Mouse (Mus musculus) gastrocnemius, adult 18-20 months (tissue): ENCODE data around the gene Kpnb1. TPM values are rescaled to one million over a fixed set of nuclear protein-coding genes. Genes with fewer than 3 reads are reported as not detected.

ENCODE experiments used
- DNase-seq: peaks from one replicate; pipeline ENCODE4 v3.0.0; 2021; ENCODE audit warnings: low spot score
- total RNA-seq, 2 experiments: library from RNA; stranded (reverse); gene quantifications; 2 replicates each; pipeline ENCODE4 v1.2.3; 2021

The Kpnb1 gene
- total RNA-seq, 2 experiments from 2014 or later = 47.7 to 52.4 TPM

- DNase-seq = no peak
These were observed 44.3 kb downstream of the Kpnb1 start for GRCm38 (mm10) chr11:97143196-97143900.

GRCm38 (mm10) chr11:97142159-97142608, 45.5 kb downstream of the Kpnb1 start:
- DNase-seq = no peak

- DNase-seq = no peak
These were observed 46.9 kb downstream of the Kpnb1 start for GRCm38 (mm10) chr11:97140811-97141210.

GRCm38 (mm10) chr11:97139256-97139655, 48.4 kb downstream of the Kpnb1 start:
- DNase-seq = no peak

- DNase-seq = no peak
These were observed 49.0 kb downstream of the Kpnb1 start for GRCm38 (mm10) chr11:97138554-97139226.

- no peak for DNase-seq
These were observed 54.4 kb downstream of the Kpnb1 start for GRCm38 (mm10) chr11:97133270-97133669.

- no peak for DNase-seq
These were observed 55.5 kb downstream of the Kpnb1 start for GRCm38 (mm10) chr11:97132185-97132584.

- no peak for DNase-seq
These were observed 56.0 kb downstream of the Kpnb1 start for GRCm38 (mm10) chr11:97131683-97132082.

- no peak for DNase-seq
These were observed 57.4 kb downstream of the Kpnb1 start for GRCm38 (mm10) chr11:97130318-97130717.

- DNase-seq = no peak
These were observed 58.7 kb downstream of the Kpnb1 start for GRCm38 (mm10) chr11:97128956-97129355.

GRCm38 (mm10) chr11:97127470-97128223, 60.0 kb downstream of the Kpnb1 start:
- no peak for DNase-seq

- DNase-seq = peak; percentile 37
These were observed 60.8 kb downstream of the Kpnb1 start for GRCm38 (mm10) chr11:97126645-97127468.

- no peak for DNase-seq
These were observed 63.2 kb downstream of the Kpnb1 start for GRCm38 (mm10) chr11:97124266-97125036.

- no peak for DNase-seq
These were observed 64.3 kb downstream of the Kpnb1 start for GRCm38 (mm10) chr11:97123282-97123890.

GRCm38 (mm10) chr11:97120641-97121040, 67.0 kb downstream of the Kpnb1 start:
- peak; percentile 16 for DNase-seq

GRCm38 (mm10) chr11:97120221-97120620, 67.5 kb downstream of the Kpnb1 start:
- peak; percentile 17 for DNase-seq

GRCm38 (mm10) chr11:97115797-97116196, 71.9 kb downstream of the Kpnb1 start:
- DNase-seq = no peak

- DNase-seq = no peak
These were observed 72.7 kb downstream of the Kpnb1 start, which contains the start of gene Tbx21 for GRCm38 (mm10) chr11:97114671-97115601. Gene Tbx21 (minus strand): TSS chr11:97115331.
